Mouse (Mus musculus): ENCODE measurements around the gene Tbc1d19. TPM values are rescaled to one million over a fixed set of nuclear protein-coding genes. Genes with fewer than 3 reads are reported as not detected.

Gene Tbc1d19
- polyA plus RNA-seq, 1 experiment from 2014 or later: 15.9 TPM

GRCm38 (mm10) chr5:53950189-53950588, 140.8 kb downstream of the Tbc1d19 start:
- Histone ChIP-seq H3K9me3 (ENCODE audit: control insufficient read depth, low read length) (no peaks in the 10 kb centered on the region), H3K4me1 (replicated peaks; ENCODE audit: control insufficient read depth, insufficient read depth, low read length) (no peaks in the 10 kb centered on the region; the same call in 1 of the 2 replicates), H3K9ac (ENCODE audit: low read depth, low read length) (no peak overlapping the region), H3K4me2 (no peak overlapping the region), H3K27ac (ENCODE audit: low read depth, low read length) (no peak overlapping the region), H3K36me3 (ENCODE audit: control insufficient read depth, insufficient read depth, low read length) (no peaks in the 10 kb centered on the region), H3K4me3 (ENCODE audit: low read depth, low read length) (no peak overlapping the region), H3K27me3 (replicated peaks; ENCODE audit: control insufficient read depth, insufficient read depth, low read length) (no peaks in the 10 kb centered on the region)
- 74% methylated on average over 7 of the region's 7 CpGs for WGBS
- DNase-seq (ENCODE audit: low spot score): no peak
- ATAC-seq (replicated peaks; ENCODE audit: low FRiP score): no peak

GRCm38 (mm10) chr5:53953216-53953615, 143.8 kb downstream of the Tbc1d19 start:
- H3K4me3 ChIP-seq (ENCODE audit: low read depth, low read length): no peak overlapping the region
- H3K9me3 ChIP-seq (ENCODE audit: control insufficient read depth, low read length): no peaks in the 10 kb centered on the region
- H3K4me2 ChIP-seq: no peak overlapping the region
- H3K36me3 ChIP-seq (ENCODE audit: control insufficient read depth, insufficient read depth, low read length): no peaks in the 10 kb centered on the region
- DNase-seq (ENCODE audit: low spot score): no peak
- no peak for ATAC-seq (replicated peaks; ENCODE audit: low FRiP score)
- H3K27ac ChIP-seq (ENCODE audit: low read depth, low read length): no peak overlapping the region
- no peak overlapping the region for H3K9ac ChIP-seq (ENCODE audit: low read depth, low read length)
- H3K27me3 ChIP-seq (replicated peaks; ENCODE audit: control insufficient read depth, insufficient read depth, low read length): no peaks in the 10 kb centered on the region
- no peaks in the 10 kb centered on the region; the same call in 1 of the 2 replicates for H3K4me1 ChIP-seq (replicated peaks; ENCODE audit: control insufficient read depth, insufficient read depth, low read length)

Other genes with a start within 250 kb of the Tbc1d19 start
- 0.18 and 0.19 TPM in 2 replicates for gene Cckar, start 101.9 kb upstream of the Tbc1d19 start, polyA plus RNA-seq (2014; fragmentation: Nextera tagmentation; extraction: Ambion mirVana)
- gene Stim2, start 188.9 kb downstream of the Tbc1d19 start, polyA plus RNA-seq (2014; fragmentation: Nextera tagmentation; extraction: Ambion mirVana): 12.0 and 13.2 TPM in 2 replicates